Mouse (Mus musculus) heart, postnatal 0 days (tissue): ENCODE data around the gene Gm6902.
"Not testable (repeated sequence)": the region's sequence is repeated elsewhere in the genome, so short reads cannot be mapped to it uniquely, and the experiment has no call there.

Experiments
- CTCF ChIP-seq: IDR thresholded peaks from 2 replicates; pipeline ENCODE4 v1.5.1; 2016; ENCODE audit warnings: antibody characterized with exemption, control low read depth, low read depth
- EP300 ChIP-seq: IDR thresholded peaks from 2 replicates; pipeline ENCODE4 v1.6.1; 2016; ENCODE audit warnings: antibody characterized with exemption, low read depth

DNA sequence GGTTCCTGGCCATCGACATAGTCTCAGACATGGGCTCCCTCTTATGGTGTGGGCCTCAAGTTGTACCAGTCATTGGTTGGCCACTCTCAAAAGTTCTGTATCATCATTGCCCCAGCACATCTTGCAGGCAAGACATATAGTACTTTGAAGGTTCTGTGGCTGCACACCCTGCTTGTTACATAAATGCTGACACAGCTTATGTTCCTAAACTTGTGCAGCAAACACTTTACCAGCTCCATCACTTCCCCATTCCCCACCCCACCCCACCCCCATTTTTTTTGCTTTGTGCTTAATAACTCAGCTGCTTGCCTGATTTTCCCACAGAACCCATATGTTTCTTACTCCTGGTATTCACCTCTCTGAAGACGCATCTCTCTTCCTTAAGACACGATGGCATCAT lies 22.2 kb upstream of the Gm6902 start, which contains the start of gene Nlrp4e:
- not testable (repeated sequence) for TF ChIP-seq CTCF, EP300
